Mouse (Mus musculus) forebrain, embryonic 15.5 days (tissue): Measurements from ENCODE around the gene Nnat. TPM values are rescaled to one million over a fixed set of nuclear protein-coding genes. Genes with fewer than 3 reads are reported as not detected.

ENCODE experiments used
- ATAC-seq: fragments of 200-750 bp; cut with Nextera tagmentation; replicated peaks from 2 replicates; pipeline ENCODE4 v1.8.0; 2017; ENCODE audit warnings: mild to moderate bottlenecking, moderate TSS enrichment, moderate library complexity
- H3K27ac ChIP-seq: fragments of 300-500 bp; sonication (generic); replicated peaks from 2 replicates; pipeline ENCODE4 v1.5.1; 2015; ENCODE audit warnings: mild to moderate bottlenecking, inconsistent platforms
- H3K27me3 ChIP-seq: fragments of 300-500 bp; sonication (generic); 2 replicates; pipeline ENCODE4 v1.6.1; 2015; ENCODE audit warnings: inconsistent platforms
- H3K36me3 ChIP-seq: fragments of 300-500 bp; sonication (generic); 2 replicates; pipeline ENCODE4 v1.6.1; 2015; ENCODE audit warnings: mild to moderate bottlenecking, inconsistent platforms
- H3K4me1 ChIP-seq: fragments of 300-500 bp; sonication (generic); 2 replicates; pipeline ENCODE4 v1.6.1; 2015; ENCODE audit warnings: inconsistent platforms
- H3K4me2 ChIP-seq: fragments of 300-500 bp; sonication (generic); replicated peaks from 2 replicates; pipeline ENCODE4 v1.6.1; 2015; ENCODE audit warnings: mild to moderate bottlenecking, inconsistent platforms
- H3K4me3 ChIP-seq: fragments of 300-500 bp; sonication (generic); 2 replicates; pipeline ENCODE4 v1.5.1; 2015; ENCODE audit warnings: mild to moderate bottlenecking, inconsistent platforms
- H3K9ac ChIP-seq: fragments of 300-500 bp; sonication (generic); replicated peaks from 2 replicates; pipeline ENCODE4 v1.6.1; 2015; ENCODE audit warnings: mild to moderate bottlenecking, inconsistent platforms
- H3K9me3 ChIP-seq: fragments of 300-500 bp; sonication (generic); 2 replicates; pipeline ENCODE4 v1.6.1; 2016; ENCODE audit warnings: inconsistent platforms
- WGBS: fragments of 180-500 bp; shearing (Covaris S2); methylation state at CpG from one replicate; pipeline ENCODE4 v1.1.7; 2015; ENCODE audit warnings: mixed read lengths; 5-methylcytosine and 5-hydroxymethylcytosine counted together
- polyA plus RNA-seq: library from polyadenylated mRNA; unstranded; fragments of >200 nt; fragmentation: Nextera tagmentation; extraction: Ambion mirVana; gene quantifications from 2 replicates; pipeline ENCODE4 v1.2.1, GENCODE M21; 2015

Gene Nnat
- polyA plus RNA-seq, 1 experiment from 2014 or later: 7,065 TPM

- no peak for ATAC-seq
- no peaks in the 10 kb centered on the region for H3K27me3 ChIP-seq
- WGBS: 53% methylated on average over 7 of the region's 7 CpGs
- H3K27ac ChIP-seq: peak overlapping the region; percentile 80
- no peak overlapping the region for H3K4me3 ChIP-seq
- peak overlapping the region; percentile 29; the same call in 1 of the 2 replicates for H3K9ac ChIP-seq
- no peaks in the 10 kb centered on the region for H3K9me3 ChIP-seq
- H3K4me2 ChIP-seq: no peak overlapping the region
- peaks cover 57% of the 10 kb centered on the region for H3K4me1 ChIP-seq
- H3K36me3 ChIP-seq: no peaks in the 10 kb centered on the region
These were observed 23.3 kb upstream of the Nnat start for GRCm38 (mm10) chr2:157536476-157537081.

GRCm38 (mm10) chr2:157537118-157537517, 22.8 kb upstream of the Nnat start:
- Histone ChIP-seq H3K4me2 (no peak overlapping the region), H3K9me3 (no peaks in the 10 kb centered on the region), H3K4me1 (peaks cover 57% of the 10 kb centered on the region), H3K36me3 (no peaks in the 10 kb centered on the region), H3K27me3 (no peaks in the 10 kb centered on the region), H3K27ac (peak overlapping the region; percentile 80), H3K4me3 (no peak overlapping the region), H3K9ac (peak overlapping the region; percentile 29; the same call in 1 of the 2 replicates)
- 0 out of 2 replicates have a peak, but pooled peaks have one; percentile 38 for ATAC-seq
- WGBS: 15% methylated on average over 7 of the region's 7 CpGs

DNA sequence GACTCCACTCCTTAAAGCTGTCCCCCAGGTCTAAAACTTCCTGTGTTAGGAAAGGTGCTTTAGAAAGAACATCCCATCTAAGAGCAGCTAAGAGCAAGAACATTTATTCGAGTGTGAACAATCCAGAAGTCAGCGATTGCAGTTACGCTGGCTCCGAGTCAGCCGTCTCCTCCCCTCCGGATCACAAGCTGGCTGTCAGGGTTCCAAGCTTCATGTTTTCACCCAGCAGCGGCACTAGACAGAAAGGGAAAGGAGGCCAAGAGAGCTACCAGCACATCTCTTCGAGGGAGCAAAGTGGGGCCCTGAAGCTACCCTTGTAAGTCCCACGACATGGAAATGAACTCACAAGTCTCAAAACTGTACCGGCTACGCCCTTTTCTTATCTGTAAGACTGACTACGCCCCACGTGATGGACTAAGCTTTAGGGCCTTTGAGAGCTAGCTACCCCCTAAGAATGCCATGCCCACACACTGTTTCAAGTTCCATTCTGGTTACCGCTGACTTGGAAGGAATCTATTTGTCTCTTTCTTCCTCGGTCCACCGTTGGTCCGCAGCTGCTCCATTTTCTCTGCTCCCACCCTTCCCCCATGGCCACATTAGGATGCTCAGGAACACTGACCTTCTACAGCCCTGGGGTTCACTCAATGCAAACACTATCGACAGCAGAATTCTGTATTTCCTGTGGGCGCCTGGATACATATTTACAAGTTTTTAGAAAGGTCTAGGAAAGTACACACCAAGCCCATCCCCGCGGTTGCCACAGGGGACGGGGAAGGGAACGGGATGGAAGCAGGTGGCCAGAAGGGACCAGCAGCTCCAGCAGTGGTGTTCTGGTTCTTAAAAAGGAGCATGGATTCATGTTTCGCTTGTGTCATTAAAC, 19.6 kb upstream of the Nnat start:
- Histone ChIP-seq H3K36me3 (no peaks in the 10 kb centered on the region), H3K27ac (peak overlapping the region; percentile 76), H3K9me3 (no peaks in the 10 kb centered on the region), H3K9ac (no peak overlapping the region; the same call in 1 of the 2 replicates), H3K4me2 (peak overlapping the region; percentile 12), H3K27me3 (no peaks in the 10 kb centered on the region), H3K4me1 (peaks cover 74% of the 10 kb centered on the region), H3K4me3 (no peak overlapping the region)
- WGBS: 14% methylated on average over 24 of the region's 24 CpGs
- no peak for ATAC-seq

DNA sequence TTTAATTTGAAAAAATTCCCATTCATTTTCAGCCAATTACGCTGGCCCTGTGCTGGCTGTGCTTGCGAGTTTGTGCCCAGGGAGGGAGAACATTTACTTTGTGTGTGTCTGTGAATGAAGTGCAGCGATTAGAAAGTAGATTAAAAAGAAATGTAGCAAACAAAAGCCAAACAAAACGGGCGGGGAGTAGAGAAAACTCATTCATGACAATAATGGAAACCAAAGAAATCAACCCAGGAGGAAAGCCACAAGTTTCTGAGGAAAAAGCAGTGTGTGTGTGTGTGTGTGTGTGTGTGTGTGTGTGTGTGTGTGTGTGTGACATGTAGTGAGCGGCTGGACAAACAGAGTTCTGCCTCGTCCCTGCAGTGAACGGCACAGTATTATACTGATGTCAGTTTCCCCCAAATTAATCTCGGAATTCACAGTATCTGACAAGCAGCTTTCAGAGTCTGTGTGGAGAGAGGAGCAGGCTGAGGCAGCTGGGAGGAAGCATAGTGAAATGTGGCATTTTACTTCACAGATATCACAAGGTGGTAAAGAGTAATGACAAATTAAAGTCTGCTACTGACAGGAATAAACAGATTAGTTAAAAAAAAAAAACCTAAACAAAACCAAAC, 18.8 kb upstream of the Nnat start:
- Histone ChIP-seq H3K4me2 (peak overlapping the region; percentile 12; the same call in 1 of the 2 replicates), H3K9me3 (no peaks in the 10 kb centered on the region), H3K4me3 (no peak overlapping the region), H3K27me3 (no peaks in the 10 kb centered on the region), H3K9ac (no peak overlapping the region), H3K36me3 (no peaks in the 10 kb centered on the region), H3K27ac (peak overlapping the region; percentile 76), H3K4me1 (peaks cover 80% of the 10 kb centered on the region)
- 0 out of 2 replicates have a peak, but pooled peaks have one; percentile 13 for ATAC-seq
- WGBS: 3% methylated on average over 9 of the region's 9 CpGs

GRCm38 (mm10) chr2:157541631-157542030, 18.2 kb upstream of the Nnat start:
- Histone ChIP-seq H3K4me1 (peaks cover 80% of the 10 kb centered on the region), H3K9me3 (no peaks in the 10 kb centered on the region), H3K36me3 (no peaks in the 10 kb centered on the region), H3K4me3 (no peak overlapping the region), H3K27ac (peak overlapping the region; percentile 76), H3K4me2 (no peak overlapping the region), H3K9ac (no peak overlapping the region), H3K27me3 (no peaks in the 10 kb centered on the region)
- ATAC-seq: no peak
- 10% methylated on average over 8 of the region's 8 CpGs for WGBS

GRCm38 (mm10) chr2:157542415-157542814, 17.5 kb upstream of the Nnat start:
- Histone ChIP-seq H3K9me3 (no peaks in the 10 kb centered on the region), H3K36me3 (0 out of 2 replicates have a peak, but pooled peaks cover 3% of the 10 kb centered on the region), H3K4me1 (peaks cover 73% of the 10 kb centered on the region), H3K4me2 (no peak overlapping the region), H3K27me3 (no peaks in the 10 kb centered on the region), H3K4me3 (no peak overlapping the region), H3K9ac (peak overlapping the region; percentile 30; the same call in 1 of the 2 replicates), H3K27ac (peak overlapping the region; percentile 76)
- 13% methylated on average over 4 of the region's 4 CpGs for WGBS
- no peak for ATAC-seq

DNA sequence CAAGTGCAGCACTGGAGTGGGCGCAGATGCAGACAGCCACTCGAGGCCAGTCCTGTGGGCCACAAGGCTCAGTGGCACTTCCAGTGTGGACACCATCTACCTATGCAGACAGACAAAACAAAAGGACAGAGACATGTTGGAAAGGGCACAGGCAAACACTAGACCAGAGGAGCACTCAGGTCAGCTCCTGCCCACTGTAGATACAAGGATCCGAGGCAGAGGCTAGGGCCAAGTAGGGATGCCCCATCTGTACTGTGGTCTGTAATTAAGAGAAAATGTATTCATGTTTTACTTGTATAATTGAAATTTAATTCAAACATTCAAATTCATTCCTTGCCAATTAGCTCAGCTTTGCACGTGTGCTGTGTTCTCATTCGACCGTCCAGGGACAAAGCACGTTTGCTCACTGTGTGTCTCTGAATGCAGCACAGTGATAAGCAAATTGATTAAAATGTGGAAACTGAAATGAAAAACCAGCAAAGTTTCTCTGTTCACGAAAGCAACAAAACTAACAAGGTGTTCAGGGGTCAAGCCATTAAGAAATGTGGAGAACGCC, 15.5 kb upstream of the Nnat start:
- no peak overlapping the region for H3K4me2 ChIP-seq
- 22% methylated on average over 9 of the region's 9 CpGs for WGBS
- H3K4me3 ChIP-seq: no peak overlapping the region
- H3K36me3 ChIP-seq: peaks cover 9% of the 10 kb centered on the region
- peaks cover 66% of the 10 kb centered on the region for H3K4me1 ChIP-seq
- no peaks in the 10 kb centered on the region for H3K27me3 ChIP-seq
- peak; percentile 55; the same call in 1 of the 2 replicates for ATAC-seq
- peak overlapping the region; percentile 14; the same call in 1 of the 2 replicates for H3K9ac ChIP-seq
- H3K27ac ChIP-seq: peak overlapping the region; percentile 73
- H3K9me3 ChIP-seq: no peaks in the 10 kb centered on the region

GRCm38 (mm10) chr2:157546686-157547085, 13.2 kb upstream of the Nnat start:
- H3K9ac ChIP-seq: no peak overlapping the region
- no peak overlapping the region for H3K4me3 ChIP-seq
- H3K4me2 ChIP-seq: no peak overlapping the region
- H3K27ac ChIP-seq: 0 out of 2 replicates have a peak overlapping the region, but pooled peaks have one; percentile 73
- no peak for ATAC-seq
- peaks cover 44% of the 10 kb centered on the region for H3K4me1 ChIP-seq
- peaks cover 9% of the 10 kb centered on the region for H3K36me3 ChIP-seq
- H3K27me3 ChIP-seq: no peaks in the 10 kb centered on the region
- no peaks in the 10 kb centered on the region for H3K9me3 ChIP-seq

DNA sequence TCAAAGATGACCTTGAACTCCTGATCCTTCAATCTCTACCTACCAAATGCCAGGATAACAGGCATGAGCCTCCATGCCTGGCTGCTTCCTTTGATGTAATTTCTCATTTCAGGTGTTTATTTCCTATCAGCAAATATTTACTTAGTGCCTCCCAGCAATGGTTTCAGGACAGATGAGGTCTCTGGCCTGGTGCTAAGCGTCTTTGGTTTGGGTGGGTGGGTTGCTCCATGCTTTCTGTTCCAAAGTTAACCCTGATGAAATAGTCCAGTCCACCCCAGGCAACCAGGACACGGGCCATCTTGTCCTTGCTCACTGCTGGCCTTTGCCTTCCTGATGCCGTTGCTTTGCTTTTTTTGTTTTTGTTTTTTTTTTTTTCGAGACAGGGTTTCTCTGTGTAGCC, 9.6 kb upstream of the Nnat start:
- Histone ChIP-seq H3K36me3 (peaks cover 9% of the 10 kb centered on the region), H3K4me3 (no peak overlapping the region), H3K4me2 (no peak overlapping the region), H3K4me1 (peaks cover 24% of the 10 kb centered on the region), H3K27ac (no peak overlapping the region), H3K9me3 (no peaks in the 10 kb centered on the region), H3K27me3 (no peaks in the 10 kb centered on the region), H3K9ac (no peak overlapping the region)
- WGBS: 93% methylated on average over 4 of the region's 4 CpGs
- no peak for ATAC-seq

DNA sequence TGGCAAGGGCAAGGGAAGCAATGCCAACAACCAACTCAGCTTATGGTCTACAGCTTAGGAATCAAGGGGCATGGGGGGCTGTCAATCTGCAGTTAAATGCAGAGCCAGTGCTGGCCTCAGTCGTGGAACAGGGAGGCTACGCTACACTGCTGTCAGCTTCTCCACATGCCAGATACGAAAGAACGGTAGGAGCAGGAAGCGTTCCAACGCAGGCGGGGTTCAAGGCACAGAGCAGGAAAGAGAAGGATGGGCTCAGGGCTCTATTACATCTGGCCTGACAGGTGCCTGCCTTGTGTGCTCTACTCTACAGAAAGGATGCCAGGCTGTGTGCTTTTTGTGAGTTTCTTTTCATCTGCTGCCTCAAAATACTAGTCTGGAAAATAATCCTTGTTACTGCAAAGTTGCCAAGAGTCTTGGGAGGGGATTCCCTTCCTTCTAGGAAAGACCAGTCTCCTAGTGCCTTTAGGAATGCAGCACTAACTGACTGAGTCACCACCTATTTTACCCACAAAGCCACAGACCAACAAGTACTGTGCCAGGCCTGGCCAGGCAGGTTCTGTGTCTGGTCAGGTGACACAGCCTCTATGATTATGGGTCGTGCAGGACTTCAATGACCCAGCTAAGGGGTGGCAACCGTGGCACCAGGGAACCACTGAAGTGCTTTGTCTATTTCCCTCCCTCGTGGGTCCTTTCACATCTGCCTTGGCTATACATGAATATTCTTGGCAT, 7.6 kb upstream of the Nnat start:
- ATAC-seq: no peak; the same call in 1 of the 2 replicates
- Histone ChIP-seq H3K9me3 (no peaks in the 10 kb centered on the region), H3K27ac (peak overlapping the region; percentile 39), H3K4me1 (peaks cover 10% of the 10 kb centered on the region; the same call in 1 of the 2 replicates), H3K36me3 (peaks cover 18% of the 10 kb centered on the region), H3K27me3 (no peaks in the 10 kb centered on the region), H3K9ac (no peak overlapping the region), H3K4me2 (no peak overlapping the region), H3K4me3 (no peak overlapping the region)
- WGBS: 72% methylated on average over 10 of the region's 10 CpGs

GRCm38 (mm10) chr2:157556074-157556698, 3.7 kb upstream of the Nnat start:
- H3K9me3 ChIP-seq: peaks cover 17% of the 10 kb centered on the region
- H3K4me1 ChIP-seq: peaks cover 23% of the 10 kb centered on the region
- no peak for ATAC-seq
- no peak overlapping the region for H3K9ac ChIP-seq
- H3K4me3 ChIP-seq: no peak overlapping the region
- peaks cover 42% of the 10 kb centered on the region for H3K36me3 ChIP-seq
- H3K27me3 ChIP-seq: no peaks in the 10 kb centered on the region
- H3K27ac ChIP-seq: no peak overlapping the region
- WGBS: 74% methylated on average over 5 of the region's 5 CpGs
- no peak overlapping the region for H3K4me2 ChIP-seq
